In the genomic region with DNA sequence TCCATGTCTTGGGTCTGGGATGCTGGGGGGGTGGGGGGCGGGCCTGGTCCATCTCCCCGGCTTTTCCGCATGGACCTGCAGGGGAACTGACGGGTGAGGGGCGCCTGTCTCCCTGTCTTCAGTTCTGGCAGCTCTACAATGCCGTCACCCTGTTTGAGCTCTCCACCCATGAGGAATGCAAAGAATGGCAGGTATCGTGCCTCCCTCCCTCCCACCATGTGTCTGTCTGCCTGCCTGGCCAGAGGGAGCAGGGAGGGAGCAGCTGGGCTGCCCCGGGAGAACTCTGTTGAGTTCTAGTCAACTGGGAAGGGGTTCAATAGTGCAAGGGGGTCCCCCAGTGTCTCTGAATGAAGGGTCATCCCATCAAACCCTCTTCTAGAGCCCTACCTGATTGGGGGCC, we compare ENCODE assay signal across 32 mouse cellular contexts. TPM values are rescaled to one million over a fixed set of nuclear protein-coding genes. Genes with fewer than 3 reads are reported as not detected.
DNase-seq lines count a peak whose midpoint lies in the region; ATAC-seq lines count a peak whose summit lies in the region.
"Had no signal": no experiment of that assay in that cellular context is flagged by ENCODE, and none has a peak within 500 bp of the region (broad histone marks: within the 10 kb centered on the region; RNA-seq: fewer than 3 reads in every experiment).

No protein-coding gene starts in this region.

- no peaks in the 10 kb centered on the region for H3K9me3 ChIP-seq in heart, embryonic 12.5 days (replicated peaks)
- no peaks in the 10 kb centered on the region for H3K9me3 ChIP-seq in embryonic facial prominence, embryonic 13.5 days
- H3K9me3 ChIP-seq: forebrain, embryonic 10.5 days; forebrain, embryonic 15.5 days; G1E; heart, embryonic 10.5 days; hindbrain, embryonic 10.5 days; limb, embryonic 12.5 days; liver, embryonic 15.5 days had no signal

- H3K9ac ChIP-seq in heart, embryonic 12.5 days, result peak overlapping the region; percentile 14; the same call in 1 of the 2 replicates
- peak overlapping the region; percentile 21; the same call in 1 of the 2 replicates for H3K9ac ChIP-seq in embryonic facial prominence, embryonic 13.5 days
- H3K9ac ChIP-seq: forebrain, embryonic 15.5 days; limb, embryonic 12.5 days; liver, embryonic 15.5 days had no signal

- H3K4me2 ChIP-seq in heart, embryonic 12.5 days, result no peak overlapping the region
- H3K4me2 ChIP-seq in embryonic facial prominence, embryonic 13.5 days, result no peak overlapping the region
- H3K4me2 ChIP-seq: forebrain, embryonic 15.5 days; limb, embryonic 12.5 days; liver, embryonic 15.5 days; midbrain, embryonic 11.5 days had no signal

- no peak overlapping the region for H3K27ac ChIP-seq in heart, embryonic 12.5 days (ENCODE audit: poor library complexity, severe bottlenecking)
- H3K27ac ChIP-seq in embryonic facial prominence, embryonic 13.5 days, result no peak overlapping the region
- H3K27ac ChIP-seq: forebrain, embryonic 10.5 days; forebrain, embryonic 15.5 days; heart, embryonic 10.5 days; hindbrain, embryonic 10.5 days; layer of hippocampus, adult 2 months; left cerebral cortex, adult 2 months; limb, embryonic 12.5 days; liver, embryonic 15.5 days; stomach, postnatal 0 days had no signal

- no peak for ATAC-seq in heart, embryonic 12.5 days (ENCODE audit: insufficient number of reproducible peaks, low FRiP score)
- no peak for ATAC-seq in embryonic facial prominence, embryonic 13.5 days (ENCODE audit: insufficient number of reproducible peaks, insufficient read depth, low FRiP score, low TSS enrichment, low read depth)
- ATAC-seq: forebrain, embryonic 15.5 days; hindbrain, embryonic 16.5 days; midbrain, embryonic 16.5 days had no signal

- no peak overlapping the region for H3K4me3 ChIP-seq in heart, embryonic 12.5 days
- no peak overlapping the region for H3K4me3 ChIP-seq in embryonic facial prominence, embryonic 13.5 days
- H3K4me3 ChIP-seq: forebrain, embryonic 10.5 days; forebrain, embryonic 15.5 days; heart, embryonic 10.5 days; hindbrain, embryonic 10.5 days; layer of hippocampus, adult 2 months; left cerebral cortex, adult 2 months; limb, embryonic 12.5 days; liver, embryonic 15.5 days had no signal

- 44% methylated on average over 8 of the region's 8 CpGs for WGBS in heart, embryonic 12.5 days
- 65% methylated on average over 8 of the region's 8 CpGs for WGBS in embryonic facial prominence, embryonic 13.5 days

- intact Hi-C loops in heart, postnatal 25 days (cut with DNase I), result loop anchor here (2.0 kb wide), 3 partner anchors 17 to 51 kb away; a partner anchor contains a TSS

- DNase-seq in heart, postnatal 25 days (ENCODE audit: low spot score), result no peak
- peak; percentile 47 to 53 for DNase-seq in lung, adult 18-20 months
- DNase-seq in lung, postnatal 14 days, result no peak
- peak; percentile 37 for DNase-seq in lung, postnatal 36 days
- DNase-seq in right cerebral cortex, adult 2 months (ENCODE audit: low spot score in 2 of 2), result no peak
- DNase-seq: adrenal gland, postnatal 25 days; cerebellum, adult 11-12 months; cerebellum, postnatal 14 days; gastrocnemius, postnatal 25 days; heart, adult 11 months; heart, postnatal 10 days; kidney, adult 8-10 months; kidney, postnatal 36 days; right cerebral cortex, adult 18-20 months; right cerebral cortex, postnatal 4 days; thymus, adult 18-20 months; thymus, postnatal 36 days had no signal

- 0 out of 2 replicates have a peak, but pooled peaks cover 5% of the 10 kb centered on the region for H3K4me1 ChIP-seq in heart, embryonic 12.5 days (replicated peaks)
- H3K4me1 ChIP-seq in embryonic facial prominence, embryonic 13.5 days, result no peaks in the 10 kb centered on the region
- H3K4me1 ChIP-seq: forebrain, embryonic 15.5 days had no signal

- no peaks in the 10 kb centered on the region for H3K27me3 ChIP-seq in heart, embryonic 12.5 days (replicated peaks)
- H3K27me3 ChIP-seq in embryonic facial prominence, embryonic 13.5 days, result no peaks in the 10 kb centered on the region
- H3K27me3 ChIP-seq: forebrain, embryonic 15.5 days; limb, embryonic 12.5 days; liver, embryonic 15.5 days had no signal

- H3K36me3 ChIP-seq in heart, embryonic 12.5 days, result peaks cover 12% of the 10 kb centered on the region; the same call in 1 of the 2 replicates
- peaks cover 10% of the 10 kb centered on the region; the same call in 1 of the 2 replicates for H3K36me3 ChIP-seq in embryonic facial prominence, embryonic 13.5 days
- H3K36me3 ChIP-seq: forebrain, embryonic 10.5 days; G1E; heart, embryonic 10.5 days had no signal

RNA-seq across cellular contexts. Expression of a gene that starts 16.4 kb away (rescaled TPM):
- polyA plus RNA-seq in heart, embryonic 12.5 days (2016; fragmentation: Nextera tagmentation; extraction: Ambion mirVana), result 1.0 and 1.3 TPM in 2 replicates
- under 1 TPM; 0.36 to 0.45 TPM for total RNA-seq in heart, postnatal 25 days (2021)
- polyA plus RNA-seq in embryonic facial prominence, embryonic 13.5 days (2015; fragmentation: Nextera tagmentation; extraction: Ambion mirVana), result 5.6 and 6.6 TPM in 2 replicates

RNA-seq across cellular contexts. Expression of a gene that starts 25.9 kb away (rescaled TPM):
- 7.4 and 8.1 TPM in 2 replicates for polyA plus RNA-seq in heart, embryonic 12.5 days (2016; fragmentation: Nextera tagmentation; extraction: Ambion mirVana)
- total RNA-seq in heart, postnatal 25 days (2021), result 10 to 100 TPM; 14.4 to 18.4 TPM
- 12.3 and 13.0 TPM in 2 replicates for polyA plus RNA-seq in embryonic facial prominence, embryonic 13.5 days (2015; fragmentation: Nextera tagmentation; extraction: Ambion mirVana)

RNA-seq across cellular contexts. Expression of a gene that starts 47.9 kb away (rescaled TPM):
- 12.9 and 13.0 TPM in 2 replicates for polyA plus RNA-seq in heart, embryonic 12.5 days (2016; fragmentation: Nextera tagmentation; extraction: Ambion mirVana)
- 10 to 100 TPM in 1 of 2 experiments, 1 to 10 TPM in 1; 8.6 to 10.6 TPM for total RNA-seq in heart, postnatal 25 days (2021)
- polyA plus RNA-seq in embryonic facial prominence, embryonic 13.5 days (2015; fragmentation: Nextera tagmentation; extraction: Ambion mirVana), result 14.4 and 15.8 TPM in 2 replicates

RNA-seq across cellular contexts. Expression of a gene that starts 53.1 kb away (rescaled TPM):
- polyA plus RNA-seq in heart, embryonic 12.5 days (2016; fragmentation: Nextera tagmentation; extraction: Ambion mirVana), result 58.5 and 58.6 TPM in 2 replicates
- total RNA-seq in heart, postnatal 25 days (2021), result 10 to 100 TPM; 15.6 to 16.7 TPM
- polyA plus RNA-seq in embryonic facial prominence, embryonic 13.5 days (2015; fragmentation: Nextera tagmentation; extraction: Ambion mirVana), result 95.3 and 107 TPM in 2 replicates

Comparison
In these comparisons a context has a peak if more than half of its experiments do, and no peak if none do; other contexts are left out.
1. DNase-seq: peak in lung, adult 18-20 months (2 of 2) and lung, postnatal 36 days (single experiment); none in heart, postnatal 25 days (single experiment), lung, postnatal 14 days (single experiment) and right cerebral cortex, adult 2 months (0 of 2).